Mouse (Mus musculus): ENCODE data around the gene Gna12. TPM values are rescaled to one million over a fixed set of nuclear protein-coding genes. Genes with fewer than 3 reads are reported as not detected.

Gene Gna12
- polyA plus RNA-seq, 1 experiment, result 120 TPM

DNA sequence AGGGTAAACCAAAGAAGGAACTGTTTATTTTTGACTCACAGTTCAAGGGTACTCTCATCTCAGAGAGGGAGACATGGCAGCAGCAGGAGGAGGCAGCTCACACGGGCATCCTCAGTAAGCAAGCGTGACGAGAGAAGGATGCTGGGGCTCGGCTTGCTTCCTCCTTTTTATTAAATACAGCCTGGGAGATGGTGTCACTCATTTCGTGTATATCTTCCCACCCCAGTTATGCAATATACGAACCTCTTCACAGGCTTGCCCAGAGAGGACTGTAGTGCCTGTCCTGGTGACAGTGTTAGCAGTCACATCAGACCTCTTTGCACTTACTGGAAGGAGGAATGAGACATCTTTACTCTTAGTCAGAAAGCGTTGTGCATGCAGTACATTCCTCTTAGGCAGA is 109.5 kb downstream of the Gna12 start:
- no peak overlapping the region for H3K4me3 ChIP-seq (replicated peaks; ENCODE audit: extremely low read depth, low read depth, low read length)
- DNase-seq, result no peak
- 68% methylated on average over 7 of the region's 7 CpGs for WGBS
- H3K4me1 ChIP-seq (ENCODE audit: control insufficient read depth, insufficient read depth, low read length), result no peaks in the 10 kb centered on the region
- TF ChIP-seq POLR2A (IDR thresholded peaks at IDR 0.05; ENCODE audit: borderline replicate concordance, extremely low read depth, low read depth, low read length), result no peak
- TF ChIP-seq CTCF (IDR thresholded peaks at IDR 0.05; ENCODE audit: insufficient read depth, low read length), result no peak

GRCm38 (mm10) chr5:140711040-140711439 is 119.2 kb downstream of the Gna12 start:
- peaks cover 2% of the 10 kb centered on the region; the same call in 1 of the 2 replicates for H3K4me1 ChIP-seq (ENCODE audit: control insufficient read depth, insufficient read depth, low read length)
- TF ChIP-seq POLR2A (IDR thresholded peaks at IDR 0.05; ENCODE audit: borderline replicate concordance, extremely low read depth, low read depth, low read length) (no peak), CTCF (IDR thresholded peaks at IDR 0.05; ENCODE audit: insufficient read depth, low read length) (no peak)
- H3K4me3 ChIP-seq (replicated peaks; ENCODE audit: extremely low read depth, low read depth, low read length), result no peak overlapping the region
- no peak for DNase-seq
- WGBS, result 72% methylated on average over 5 of the region's 5 CpGs

GRCm38 (mm10) chr5:140710315-140710714 is 119.9 kb downstream of the Gna12 start:
- WGBS, result 86% methylated on average over 6 of the region's 6 CpGs
- Histone ChIP-seq H3K4me3 (replicated peaks; ENCODE audit: extremely low read depth, low read depth, low read length) (no peak overlapping the region), H3K4me1 (ENCODE audit: control insufficient read depth, insufficient read depth, low read length) (peaks cover 10% of the 10 kb centered on the region; the same call in 1 of the 2 replicates)
- TF ChIP-seq CTCF (IDR thresholded peaks at IDR 0.05; ENCODE audit: insufficient read depth, low read length), result no peak
- no peak for TF ChIP-seq POLR2A (IDR thresholded peaks at IDR 0.05; ENCODE audit: borderline replicate concordance, extremely low read depth, low read depth, low read length)
- DNase-seq, result no peak

Other genes with a start within 250 kb of the Gna12 start
- 141 and 163 TPM in 2 replicates for gene Lfng, start 223.1 kb downstream of the Gna12 start, polyA plus RNA-seq (2012; rRNA removed)
- gene Ttyh3, start 181.4 kb downstream of the Gna12 start, polyA plus RNA-seq (2012; rRNA removed), result 117 and 127 TPM in 2 replicates
- gene Iqce, start 128.1 kb downstream of the Gna12 start, polyA plus RNA-seq (2012; rRNA removed), result 17.2 and 21.8 TPM in 2 replicates
- 31.6 and 31.7 TPM in 2 replicates for gene Brat1, start 125.4 kb downstream of the Gna12 start, polyA plus RNA-seq (2012; rRNA removed)
- gene Amz1, start 106.3 kb downstream of the Gna12 start, polyA plus RNA-seq (2012; rRNA removed), result 13.3 and 14.8 TPM in 2 replicates
- gene Card11, start 170.2 kb upstream of the Gna12 start, polyA plus RNA-seq (2012; rRNA removed), result 12.3 and 15.3 TPM in 2 replicates